In the genomic region with DNA sequence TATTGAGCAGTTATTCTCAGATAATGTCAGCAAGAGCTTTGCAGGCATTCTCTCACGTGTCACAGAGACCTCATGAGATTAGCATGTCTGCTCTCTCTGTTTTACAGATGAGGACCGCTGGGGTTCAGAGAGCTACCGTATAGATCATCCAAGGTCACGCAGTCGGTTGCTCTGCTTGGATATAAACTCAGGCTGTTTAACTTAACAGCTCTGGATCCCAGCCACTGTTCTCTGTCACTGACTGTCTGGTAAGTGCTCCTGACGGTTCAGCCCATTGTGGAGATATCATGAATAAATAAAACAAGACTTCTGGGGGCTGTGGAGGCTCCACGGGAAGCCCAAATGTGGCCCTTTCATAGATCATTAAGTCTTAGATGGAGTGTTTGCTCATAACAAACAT, we compare ENCODE assay signal across 19 mouse cellular contexts.
DNase-seq lines count a peak whose midpoint lies in the region; ATAC-seq and TF ChIP-seq lines count a peak whose summit lies in the region.
"Had no signal": no experiment of that assay in that cellular context is flagged by ENCODE, and none has a peak within 500 bp of the region (broad histone marks: within the 10 kb centered on the region; RNA-seq: fewer than 3 reads in every experiment).

No protein-coding gene starts in this region.

- ATAC-seq in heart, embryonic 14.5 days (ENCODE audit: insufficient number of reproducible peaks, insufficient read depth, low FRiP score, low read depth), result no peak
- ATAC-seq in liver, embryonic 11.5 days (replicated peaks; ENCODE audit: low FRiP score), result no peak
- ATAC-seq in neural tube, embryonic 12.5 days (ENCODE audit: low FRiP score, low read depth), result peak; percentile 66
- ATAC-seq: activated CD4-positive, CD25-positive, alpha-beta regulatory T cell, adult 4 months; liver, embryonic 12.5 days; Patski had no signal

- WGBS in heart, embryonic 14.5 days, result 19% methylated on average over 7 of the region's 7 CpGs
- WGBS in liver, adult 2 months, result 39% methylated on average over 7 of the region's 7 CpGs
- 56% methylated on average over 7 of the region's 7 CpGs for WGBS in liver, embryonic 11.5 days
- 46% methylated on average over 7 of the region's 7 CpGs for WGBS in neural tube, embryonic 12.5 days
- 77% methylated on average over 7 of the region's 7 CpGs for WGBS in cerebellum, adult 2 months

- H3K4me3 ChIP-seq in heart, embryonic 14.5 days (ENCODE audit: control insufficient read depth in 1 of 2, insufficient read depth in 1 of 2, low read depth in 1 of 2, low read length in 2 of 2), result no peak overlapping the region
- H3K4me3 ChIP-seq in liver, adult 2 months (ENCODE audit: insufficient read depth, low read depth, low read length), result no peak overlapping the region
- no peak overlapping the region for H3K4me3 ChIP-seq in liver, embryonic 11.5 days (ENCODE audit: low read depth, low read length)
- no peak overlapping the region for H3K4me3 ChIP-seq in neural tube, embryonic 12.5 days
- no peak overlapping the region for H3K4me3 ChIP-seq in cerebellum, adult 2 months (replicated peaks; ENCODE audit: insufficient read depth, low read depth, low read length)
- H3K4me3 ChIP-seq: embryonic facial prominence, embryonic 13.5 days; liver, embryonic 12.5 days had no signal

- H3K4me1 ChIP-seq in heart, embryonic 14.5 days (ENCODE audit: control insufficient read depth in 2 of 2, insufficient read depth in 2 of 2, low read length in 2 of 2), result peaks cover 7 to 15% of the 10 kb centered on the region in 2 experiments
- no peaks in the 10 kb centered on the region for H3K4me1 ChIP-seq in liver, adult 2 months (ENCODE audit: control insufficient read depth, insufficient read depth, low read length)
- H3K4me1 ChIP-seq in liver, embryonic 11.5 days (replicated peaks; ENCODE audit: control insufficient read depth, insufficient read depth, low read length), result no peaks in the 10 kb centered on the region
- peaks cover 16% of the 10 kb centered on the region for H3K4me1 ChIP-seq in neural tube, embryonic 12.5 days
- H3K4me1 ChIP-seq in cerebellum, adult 2 months (ENCODE audit: control insufficient read depth, insufficient read depth, low read length), result no peaks in the 10 kb centered on the region; the same call in 1 of the 2 replicates
- H3K4me1 ChIP-seq: liver, embryonic 12.5 days had no signal

- H3K27ac ChIP-seq in heart, embryonic 14.5 days (replicated peaks in 1 of 2; ENCODE audit: control insufficient read depth in 1 of 2, insufficient read depth in 1 of 2, low read depth in 2 of 2, low read length in 2 of 2), result no peak overlapping the region
- no peak overlapping the region for H3K27ac ChIP-seq in liver, adult 2 months (replicated peaks; ENCODE audit: insufficient read depth, low read depth, low read length)
- no peak overlapping the region for H3K27ac ChIP-seq in liver, embryonic 11.5 days (ENCODE audit: low read depth, low read length)
- H3K27ac ChIP-seq in neural tube, embryonic 12.5 days, result no peak overlapping the region
- H3K27ac ChIP-seq in cerebellum, adult 2 months (ENCODE audit: insufficient read depth, low read length), result no peak overlapping the region
- H3K27ac ChIP-seq: embryonic facial prominence, embryonic 13.5 days; liver, embryonic 12.5 days had no signal

- no peaks in the 10 kb centered on the region for H3K9me3 ChIP-seq in heart, embryonic 14.5 days (ENCODE audit: control insufficient read depth, low read length)
- no peaks in the 10 kb centered on the region for H3K9me3 ChIP-seq in liver, embryonic 11.5 days (ENCODE audit: control insufficient read depth, low read length)
- H3K9me3 ChIP-seq in neural tube, embryonic 12.5 days, result no peaks in the 10 kb centered on the region
- H3K9me3 ChIP-seq: embryonic facial prominence, embryonic 13.5 days; liver, embryonic 12.5 days had no signal

- DNase-seq in heart, postnatal 25 days (ENCODE audit: low spot score), result no peak
- peak; percentile 24 for DNase-seq in liver, adult 2 months (ENCODE audit: extremely low read depth, low read depth, low spot score)
- DNase-seq in liver, embryonic 11.5 days (ENCODE audit: low spot score), result no peak
- no peak for DNase-seq in neural tube, embryonic 10.5 days (ENCODE audit: extremely low spot score, low spot score)
- DNase-seq in cerebellum, adult 2 months, result no peak
- DNase-seq: adrenal gland, postnatal 25 days; cerebellum, adult 8-10 months; gastrocnemius, postnatal 14 days; kidney, adult 11 months; kidney, postnatal 10 days; left cerebral cortex, postnatal 4 days; right cerebral cortex, postnatal 25 days had no signal

- H3K36me3 ChIP-seq in heart, embryonic 14.5 days (ENCODE audit: control insufficient read depth, insufficient read depth, low read length), result no peaks in the 10 kb centered on the region
- no peaks in the 10 kb centered on the region for H3K36me3 ChIP-seq in liver, adult 2 months (ENCODE audit: control insufficient read depth, insufficient read depth, low read length)
- H3K36me3 ChIP-seq in liver, embryonic 11.5 days (ENCODE audit: control insufficient read depth, insufficient read depth, low read length), result no peaks in the 10 kb centered on the region
- H3K36me3 ChIP-seq in neural tube, embryonic 12.5 days, result no peaks in the 10 kb centered on the region
- H3K36me3 ChIP-seq: embryonic facial prominence, embryonic 13.5 days; liver, embryonic 12.5 days had no signal

- no peak overlapping the region for H3K9ac ChIP-seq in heart, embryonic 14.5 days (ENCODE audit: low read length)
- no peak overlapping the region for H3K9ac ChIP-seq in liver, adult 2 months (ENCODE audit: low read depth, low read length)
- no peak overlapping the region for H3K9ac ChIP-seq in liver, embryonic 11.5 days (ENCODE audit: low read depth, low read length)
- no peak overlapping the region for H3K9ac ChIP-seq in neural tube, embryonic 12.5 days
- H3K9ac ChIP-seq: embryonic facial prominence, embryonic 13.5 days; liver, embryonic 12.5 days had no signal

- no peaks in the 10 kb centered on the region for H3K79me2 ChIP-seq in liver, adult 2 months (ENCODE audit: control insufficient read depth, insufficient read depth, low read length)

- H3K4me2 ChIP-seq in heart, embryonic 14.5 days (ENCODE audit: low read length), result peak overlapping the region; percentile 26; the same call in 1 of the 2 replicates
- H3K4me2 ChIP-seq in liver, embryonic 11.5 days, result no peak overlapping the region
- H3K4me2 ChIP-seq in neural tube, embryonic 12.5 days (replicated peaks), result no peak overlapping the region
- H3K4me2 ChIP-seq: embryonic facial prominence, embryonic 13.5 days; heart, embryonic 11.5 days; liver, embryonic 12.5 days had no signal

- TF ChIP-seq CTCF in liver, adult 2 months (IDR thresholded peaks at IDR 0.05; ENCODE audit: low read depth, low read length), result no peak
- TF ChIP-seq CTCF in cerebellum, adult 2 months (IDR thresholded peaks at IDR 0.05; ENCODE audit: borderline replicate concordance, insufficient read depth, low read depth, low read length), result no peak

- intact Hi-C loops in heart, postnatal 25 days (cut with DNase I), result no loop called here

- no peaks in the 10 kb centered on the region for H3K27me3 ChIP-seq in heart, embryonic 14.5 days (ENCODE audit: control insufficient read depth, insufficient read depth, low read length)
- H3K27me3 ChIP-seq in liver, adult 2 months (ENCODE audit: control insufficient read depth, insufficient read depth, low read length), result no peaks in the 10 kb centered on the region
- no peaks in the 10 kb centered on the region for H3K27me3 ChIP-seq in liver, embryonic 11.5 days (replicated peaks; ENCODE audit: control insufficient read depth, insufficient read depth, low read length)
- no peaks in the 10 kb centered on the region for H3K27me3 ChIP-seq in neural tube, embryonic 12.5 days (replicated peaks)
- H3K27me3 ChIP-seq in cerebellum, adult 2 months (ENCODE audit: control insufficient read depth, insufficient read depth, low read length), result no peaks in the 10 kb centered on the region
- H3K27me3 ChIP-seq: embryonic facial prominence, embryonic 13.5 days; liver, embryonic 12.5 days had no signal

- TF ChIP-seq POLR2A in liver, adult 2 months (IDR thresholded peaks at IDR 0.05; ENCODE audit: extremely low read depth, insufficient read depth, low read length), result no peak
- no peak for TF ChIP-seq POLR2A in cerebellum, adult 2 months (IDR thresholded peaks at IDR 0.05; ENCODE audit: borderline replicate concordance, insufficient read depth, low read length)
